Mouse (Mus musculus) limb, embryonic 14.5 days (tissue): ENCODE results near the gene Hunk. TPM values are rescaled to one million over a fixed set of nuclear protein-coding genes. Genes with fewer than 3 reads are reported as not detected.

Experiments
- ATAC-seq: fragments of 200-750 bp; cut with Nextera tagmentation; 2 replicates; pipeline ENCODE4 v1.8.0; 2017; ENCODE audit warnings: low read depth, moderate number of reproducible peaks, moderate TSS enrichment; ENCODE audit not compliant: low FRiP score
- DNase-seq: peaks from one replicate; pipeline ENCODE4 v3.0.0-alpha.2; 2015; ENCODE audit warnings: low spot score
- H3K27ac ChIP-seq: fragments of 300-500 bp; sonication (generic); replicated peaks from 2 replicates; pipeline ENCODE4 v1.5.1; 2014; ENCODE audit warnings: low read depth, mild to moderate bottlenecking, low read length, moderate library complexity, mixed read lengths
- H3K27me3 ChIP-seq: fragments of 300-500 bp; sonication (generic); 2 replicates; pipeline ENCODE4 v1.6.1; 2014; ENCODE audit warnings: low read length, mixed read lengths; ENCODE audit not compliant: control insufficient read depth, insufficient read depth
- H3K36me3 ChIP-seq: fragments of 300-500 bp; sonication (generic); 2 replicates; pipeline ENCODE4 v1.6.1; 2014; ENCODE audit warnings: mild to moderate bottlenecking, low read length, moderate library complexity, mixed read lengths; ENCODE audit not compliant: control insufficient read depth, insufficient read depth
- H3K4me1 ChIP-seq: fragments of 300-500 bp; sonication (generic); 2 replicates; pipeline ENCODE4 v1.6.1; 2014; ENCODE audit warnings: antibody characterized with exemption, low read length, mixed read lengths; ENCODE audit not compliant: control insufficient read depth, insufficient read depth
- H3K4me2 ChIP-seq: fragments of 300-500 bp; sonication (generic); replicated peaks from 2 replicates; pipeline ENCODE4 v1.6.1; 2014; ENCODE audit warnings: low read depth, mild to moderate bottlenecking, low read length, moderate library complexity; ENCODE audit not compliant: severe bottlenecking
- H3K4me3 ChIP-seq: fragments of 300-500 bp; sonication (generic); replicated peaks from 2 replicates; pipeline ENCODE4 v1.5.1; 2014; ENCODE audit warnings: low read length
- H3K9ac ChIP-seq: fragments of 300-500 bp; sonication (generic); 2 replicates; pipeline ENCODE4 v1.6.1; 2014; ENCODE audit warnings: mild to moderate bottlenecking, low read depth, low read length, moderate library complexity; ENCODE audit not compliant: severe bottlenecking
- H3K9me3 ChIP-seq: fragments of 300-500 bp; sonication (generic); 2 replicates; pipeline ENCODE4 v1.6.1; 2016; ENCODE audit warnings: low read length; ENCODE audit not compliant: control insufficient read depth
- POLR2A ChIP-seq: fragments of 200-500 bp; IDR thresholded peaks from 2 replicates; pipeline ENCODE4 v1.8.0; 2012; ENCODE audit warnings: inconsistent platforms, mild to moderate bottlenecking, moderate library complexity, borderline replicate concordance; ENCODE audit not compliant: insufficient read depth, insufficient read length; ENCODE audit errors: extremely low read depth
- WGBS: fragments of 180-500 bp; shearing (Covaris S2); extraction: QIAGEN DNeasy Blood & Tissue Kit; methylation state at CpG from one replicate; pipeline ENCODE4 v1.1.7; 2014; 5-methylcytosine and 5-hydroxymethylcytosine counted together
- polyA plus RNA-seq, 2 experiments: library from polyadenylated mRNA; depleted of rRNA in 1 of 2; stranded (reverse) in 1 of 2; unstranded in 1 of 2; fragments of >200 nt; fragmentation: Nextera tagmentation in 1 of 2; extraction: Ambion mirVana in 1 of 2; gene quantifications; 2 replicates each; pipeline versions ENCODE4 v1.2.1 to v1.2.3; 2012 to 2014

Gene Hunk
- polyA plus RNA-seq, 2 experiments, result 14.1 to 19.9 TPM

DNA sequence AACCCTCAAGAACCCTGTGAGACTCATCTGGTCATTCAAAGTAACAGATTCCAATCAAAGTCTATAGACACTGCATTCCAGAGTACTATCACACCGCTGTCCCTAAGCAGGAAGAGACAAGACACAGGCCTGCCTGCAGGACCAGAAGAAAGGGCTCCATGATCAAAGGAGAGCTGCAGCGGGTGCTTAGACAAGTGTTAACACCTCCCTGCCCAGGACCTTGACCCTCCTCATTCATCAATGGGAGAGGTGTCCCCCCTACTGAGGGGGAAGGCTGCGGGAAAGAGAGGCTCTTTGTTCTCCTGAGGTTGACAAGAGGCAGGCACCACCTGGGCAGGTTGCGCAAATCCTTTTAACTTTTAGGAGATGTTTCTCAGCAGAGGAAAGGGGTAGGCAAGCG is 51.5 kb downstream of the Hunk start:
- TF ChIP-seq POLR2A, result no peak
- H3K36me3 ChIP-seq, result peaks cover 38% of the 10 kb centered on the region
- H3K9me3 ChIP-seq, result no peaks in the 10 kb centered on the region
- H3K4me1 ChIP-seq, result 0 out of 2 replicates have a peak, but pooled peaks cover 11% of the 10 kb centered on the region
- DNase-seq (no peak), ATAC-seq (no peak)
- no peak overlapping the region for H3K4me2 ChIP-seq
- no peaks in the 10 kb centered on the region for H3K27me3 ChIP-seq
- 43% methylated on average over 5 of the region's 5 CpGs for WGBS
- no peak overlapping the region for H3K9ac ChIP-seq
- H3K4me3 ChIP-seq, result no peak overlapping the region
- no peak overlapping the region for H3K27ac ChIP-seq

DNA sequence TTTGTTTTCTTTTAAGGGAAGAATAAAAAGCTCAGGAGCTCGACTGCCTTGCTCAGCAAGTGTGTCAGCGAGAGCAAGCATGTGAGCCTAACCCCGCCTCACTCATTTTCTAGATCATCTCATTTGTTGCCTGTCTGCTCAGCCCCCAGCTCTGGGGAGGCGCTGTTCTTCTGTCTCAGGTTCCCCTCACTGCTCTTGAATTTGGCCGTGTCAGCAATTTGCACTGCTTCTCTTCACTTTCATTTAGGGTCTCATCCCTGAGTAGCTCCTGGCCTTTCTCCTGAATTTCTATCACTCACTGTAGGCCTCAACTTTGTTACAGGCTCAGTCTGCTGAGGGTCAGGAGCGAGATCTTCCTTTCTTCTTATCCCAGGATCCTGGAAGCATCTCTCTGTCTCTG is 53.7 kb downstream of the Hunk start:
- Histone ChIP-seq H3K27me3 (no peaks in the 10 kb centered on the region), H3K4me3 (no peak overlapping the region), H3K9me3 (no peaks in the 10 kb centered on the region), H3K36me3 (peaks cover 20% of the 10 kb centered on the region), H3K9ac (no peak overlapping the region), H3K4me2 (no peak overlapping the region), H3K4me1 (peaks cover 21% of the 10 kb centered on the region), H3K27ac (no peak overlapping the region)
- TF ChIP-seq POLR2A, result no peak
- DNase-seq, result no peak
- no peak for ATAC-seq
- 90% methylated on average over 6 of the region's 6 CpGs for WGBS

DNA sequence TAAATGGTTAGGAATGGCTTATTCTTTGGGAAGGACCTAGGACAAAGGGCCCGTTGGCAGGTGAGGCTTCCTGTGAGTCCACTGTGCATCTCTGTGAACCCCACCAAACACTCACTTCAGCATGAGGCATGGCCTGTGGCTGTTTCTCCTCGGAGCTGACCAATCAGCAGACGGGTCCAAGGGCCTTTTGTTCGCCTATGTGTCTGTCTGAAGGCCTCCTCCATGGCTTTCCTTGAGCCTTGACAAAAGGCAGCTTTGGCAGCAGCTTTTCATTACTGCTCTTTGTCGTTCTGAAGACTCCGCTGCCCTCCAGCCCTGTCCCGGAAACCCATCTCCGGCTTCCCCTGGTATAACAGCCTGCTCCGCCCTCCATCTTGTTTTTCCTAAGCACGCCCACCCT is 54.8 kb downstream of the Hunk start:
- DNase-seq (no peak), ATAC-seq (no peak)
- no peak overlapping the region for H3K4me2 ChIP-seq
- peaks cover 14% of the 10 kb centered on the region for H3K36me3 ChIP-seq
- WGBS, result 88% methylated on average over 10 of the region's 10 CpGs
- no peak for TF ChIP-seq POLR2A
- H3K27me3 ChIP-seq, result no peaks in the 10 kb centered on the region
- no peaks in the 10 kb centered on the region for H3K9me3 ChIP-seq
- H3K4me1 ChIP-seq, result peaks cover 18% of the 10 kb centered on the region
- no peak overlapping the region for H3K9ac ChIP-seq
- H3K27ac ChIP-seq, result no peak overlapping the region
- no peak overlapping the region for H3K4me3 ChIP-seq

DNA sequence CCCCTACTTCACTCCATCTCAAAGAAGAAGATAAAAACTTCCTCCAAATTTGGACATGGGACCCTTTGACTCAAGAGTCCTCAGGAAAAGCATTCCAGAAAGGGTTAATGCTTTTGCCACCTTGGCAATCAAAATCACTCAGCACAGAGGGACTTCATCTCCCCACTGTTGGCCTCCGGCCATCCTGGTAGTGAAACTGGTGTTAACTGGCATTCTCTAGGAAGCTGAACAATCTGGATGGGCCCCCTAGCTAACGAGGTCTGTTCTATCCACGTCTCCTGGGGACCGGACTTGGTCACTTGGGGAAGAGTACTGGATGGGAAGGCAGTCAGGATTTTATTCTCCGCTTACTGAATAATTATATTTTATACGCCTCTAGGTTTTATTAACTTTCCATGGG is 57.2 kb downstream of the Hunk start:
- Histone ChIP-seq H3K9ac (no peak overlapping the region), H3K4me3 (no peak overlapping the region), H3K27ac (no peak overlapping the region), H3K9me3 (no peaks in the 10 kb centered on the region), H3K36me3 (peaks cover 15% of the 10 kb centered on the region), H3K27me3 (no peaks in the 10 kb centered on the region), H3K4me1 (peaks cover 10% of the 10 kb centered on the region), H3K4me2 (no peak overlapping the region)
- no peak for ATAC-seq
- DNase-seq, result no peak
- 44% methylated on average over 6 of the region's 6 CpGs for WGBS
- TF ChIP-seq POLR2A, result no peak

DNA sequence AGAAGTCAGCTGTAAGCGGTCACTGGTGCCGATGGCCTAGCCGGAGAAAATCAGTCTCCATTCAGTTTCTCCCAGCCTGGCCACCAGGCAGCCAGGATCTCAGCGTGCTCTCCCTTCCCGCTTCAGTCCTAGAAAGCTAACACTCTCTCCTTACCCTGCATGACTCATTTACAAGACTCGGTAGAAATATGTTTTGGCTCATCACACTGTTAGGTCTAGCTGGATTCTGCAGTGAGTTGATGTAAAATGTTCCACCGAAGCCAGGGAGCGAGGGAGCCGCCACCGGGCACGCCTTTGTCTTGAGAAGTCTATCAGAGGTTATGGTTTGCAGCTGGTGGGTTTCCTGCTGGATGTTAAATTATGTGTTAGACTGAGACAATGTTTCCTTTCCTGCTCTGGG is 67.4 kb downstream of the Hunk start:
- DNase-seq (peak; percentile 88), ATAC-seq (peak; percentile 70)
- Histone ChIP-seq H3K4me2 (peak overlapping the region; percentile 8; the same call in 1 of the 2 replicates), H3K4me1 (peaks cover 46% of the 10 kb centered on the region), H3K27ac (peak overlapping the region; percentile 82), H3K9ac (no peak overlapping the region), H3K9me3 (no peaks in the 10 kb centered on the region), H3K27me3 (no peaks in the 10 kb centered on the region), H3K4me3 (no peak overlapping the region), H3K36me3 (peaks cover 37% of the 10 kb centered on the region)
- WGBS, result 13% methylated on average over 11 of the region's 11 CpGs
- no peak for TF ChIP-seq POLR2A
